Mouse (Mus musculus): ENCODE results near the gene Rangrf. TPM values are rescaled to one million over a fixed set of nuclear protein-coding genes. Genes with fewer than 3 reads are reported as not detected.
"Not testable (repeated sequence)": the region's sequence is repeated elsewhere in the genome, so short reads cannot be mapped to it uniquely, and the experiment has no call there.

The Rangrf gene
- polyA plus RNA-seq, 1 experiment from 2014 or later = 58.1 TPM

GRCm38 (mm10) chr11:69003592-69003991 is 28.6 kb upstream of the Rangrf start:
- H3K4me1 ChIP-seq = peaks cover 11% of the 10 kb centered on the region
- no peak overlapping the region for H3K9ac ChIP-seq
- no peak overlapping the region for H3K27ac ChIP-seq
- H3K4me3 ChIP-seq = no peak overlapping the region
- H3K27me3 ChIP-seq = no peaks in the 10 kb centered on the region
- WGBS = 57% methylated on average over 4 of the region's 4 CpGs
- H3K9me3 ChIP-seq = no peaks in the 10 kb centered on the region
- H3K4me2 ChIP-seq (replicated peaks) = no peak overlapping the region
- H3K36me3 ChIP-seq = peaks cover 50% of the 10 kb centered on the region
- no peak for ATAC-seq (ENCODE audit: low FRiP score, low read depth)

- H3K9me3 ChIP-seq; H3K27me3 ChIP-seq; H3K4me2 ChIP-seq (replicated peaks); ATAC-seq (ENCODE audit: low FRiP score, low read depth); H3K4me1 ChIP-seq; H3K27ac ChIP-seq; H3K4me3 ChIP-seq: not testable (repeated sequence)
- Histone ChIP-seq H3K36me3 (peaks cover 58% of the 10 kb centered on the region), H3K9ac (0 out of 2 replicates have a peak overlapping the region, but pooled peaks have one; percentile 19)
- 94% methylated on average over 4 of the region's 4 CpGs for WGBS
Measured at GRCm38 (mm10) chr11:69002782-69003181, 27.8 kb upstream of the Rangrf start.

GRCm38 (mm10) chr11:68997080-68997479 is 22.1 kb upstream of the Rangrf start:
- ATAC-seq (ENCODE audit: low FRiP score, low read depth) = no peak
- H3K4me3 ChIP-seq = no peak overlapping the region
- H3K27me3 ChIP-seq = no peaks in the 10 kb centered on the region
- no peaks in the 10 kb centered on the region for H3K9me3 ChIP-seq
- no peak overlapping the region for H3K27ac ChIP-seq
- peaks cover 97% of the 10 kb centered on the region for H3K36me3 ChIP-seq
- H3K4me1 ChIP-seq = no peaks in the 10 kb centered on the region
- H3K9ac ChIP-seq = no peak overlapping the region
- no peak overlapping the region for H3K4me2 ChIP-seq (replicated peaks)
- 95% methylated on average over 4 of the region's 4 CpGs for WGBS

- WGBS = 95% methylated on average over 3 of the region's 3 CpGs
- Histone ChIP-seq H3K27me3 (no peaks in the 10 kb centered on the region), H3K4me3 (no peak overlapping the region), H3K9ac (no peak overlapping the region), H3K9me3 (no peaks in the 10 kb centered on the region), H3K36me3 (peaks cover 97% of the 10 kb centered on the region), H3K4me1 (no peaks in the 10 kb centered on the region), H3K4me2 (replicated peaks) (no peak overlapping the region), H3K27ac (no peak overlapping the region)
- no peak for ATAC-seq (ENCODE audit: low FRiP score, low read depth)
Measured at GRCm38 (mm10) chr11:68994377-68994776, 19.4 kb upstream of the Rangrf start.

GRCm38 (mm10) chr11:68993122-68993521 is 18.1 kb upstream of the Rangrf start:
- Histone ChIP-seq H3K27ac (no peak overlapping the region), H3K4me3 (no peak overlapping the region), H3K36me3 (peaks cover 97% of the 10 kb centered on the region), H3K4me2 (replicated peaks) (no peak overlapping the region), H3K9ac (no peak overlapping the region), H3K27me3 (no peaks in the 10 kb centered on the region), H3K9me3 (no peaks in the 10 kb centered on the region), H3K4me1 (no peaks in the 10 kb centered on the region)
- ATAC-seq (ENCODE audit: low FRiP score, low read depth) = no peak
- whole genome bisulfite sequencing = 94% methylated on average over 7 of the region's 7 CpGs

- H3K36me3 ChIP-seq = peaks cover 74% of the 10 kb centered on the region
- 93% methylated on average over 17 of the region's 17 CpGs for WGBS
- ATAC-seq (ENCODE audit: low FRiP score, low read depth) = no peak
Measured at GRCm38 (mm10) chr11:68988341-68988740, 13.4 kb upstream of the Rangrf start.

GRCm38 (mm10) chr11:68987365-68987882 is 12.4 kb upstream of the Rangrf start:
- no peak for ATAC-seq (ENCODE audit: low FRiP score, low read depth)
- H3K9ac ChIP-seq = no peak overlapping the region

More at GRCm38 (mm10) chr11:68988341-68988740, 13.4 kb upstream of the Rangrf start:
- Histone ChIP-seq H3K27me3 (no peaks in the 10 kb centered on the region), H3K9me3 (no peaks in the 10 kb centered on the region), H3K9ac (no peak overlapping the region), H3K27ac (no peak overlapping the region), H3K4me1 (no peaks in the 10 kb centered on the region), H3K4me2 (replicated peaks) (no peak overlapping the region), H3K4me3 (no peak overlapping the region)

GRCm38 (mm10) chr11:68982639-68983369 is 7.8 kb upstream of the Rangrf start:
- H3K4me1 ChIP-seq = no peaks in the 10 kb centered on the region
- H3K9me3 ChIP-seq = no peaks in the 10 kb centered on the region
- peaks cover 20% of the 10 kb centered on the region for H3K36me3 ChIP-seq
- 31% methylated on average over 4 of the region's 4 CpGs for WGBS
- no peak for ATAC-seq (ENCODE audit: low FRiP score, low read depth)
- H3K27ac ChIP-seq = no peak overlapping the region
- H3K4me3 ChIP-seq = no peak overlapping the region
- no peak overlapping the region for H3K9ac ChIP-seq
- H3K4me2 ChIP-seq (replicated peaks) = no peak overlapping the region
- H3K27me3 ChIP-seq = no peaks in the 10 kb centered on the region

More at GRCm38 (mm10) chr11:68987365-68987882, 12.4 kb upstream of the Rangrf start:
- H3K9me3 ChIP-seq = no peaks in the 10 kb centered on the region
- H3K4me3 ChIP-seq = no peak overlapping the region
- peaks cover 65% of the 10 kb centered on the region for H3K36me3 ChIP-seq
- H3K27me3 ChIP-seq = no peaks in the 10 kb centered on the region
- WGBS = 88% methylated on average over 11 of the region's 11 CpGs
- no peaks in the 10 kb centered on the region for H3K4me1 ChIP-seq
- no peak overlapping the region for H3K4me2 ChIP-seq (replicated peaks)
- H3K27ac ChIP-seq = no peak overlapping the region

- Histone ChIP-seq H3K9me3 (no peaks in the 10 kb centered on the region), H3K4me1 (no peaks in the 10 kb centered on the region), H3K27me3 (no peaks in the 10 kb centered on the region), H3K36me3 (peaks cover 4% of the 10 kb centered on the region; the same call in 1 of the 2 replicates), H3K27ac (no peak overlapping the region), H3K4me3 (no peak overlapping the region), H3K4me2 (replicated peaks) (no peak overlapping the region), H3K9ac (no peak overlapping the region)
- ATAC-seq (ENCODE audit: low FRiP score, low read depth) = no peak
- 74% methylated on average over 3 of the region's 3 CpGs for WGBS
Measured at GRCm38 (mm10) chr11:68980919-68981318, 5.9 kb upstream of the Rangrf start.

GRCm38 (mm10) chr11:68979320-68979733 is 4.3 kb upstream of the Rangrf start:
- H3K27me3 ChIP-seq = no peaks in the 10 kb centered on the region

GRCm38 (mm10) chr11:68975601-68976000 is 616 bp upstream of the Rangrf start:
- ATAC-seq (ENCODE audit: low FRiP score, low read depth) = no peak
- H3K4me2 ChIP-seq (replicated peaks) = no peak overlapping the region
- no peak overlapping the region for H3K4me3 ChIP-seq
- H3K9me3 ChIP-seq = no peaks in the 10 kb centered on the region
- no peak overlapping the region for H3K9ac ChIP-seq
- 88% methylated on average over 1 of the region's 1 CpGs for WGBS
- no peak overlapping the region for H3K27ac ChIP-seq
- H3K4me1 ChIP-seq = peaks cover 10% of the 10 kb centered on the region
- no peaks in the 10 kb centered on the region; the same call in 1 of the 2 replicates for H3K36me3 ChIP-seq
- H3K27me3 ChIP-seq = no peaks in the 10 kb centered on the region

More at GRCm38 (mm10) chr11:68979320-68979733, 4.3 kb upstream of the Rangrf start:
- 62% methylated on average over 5 of the region's 5 CpGs for WGBS
- H3K4me2 ChIP-seq (replicated peaks) = no peak overlapping the region
- no peaks in the 10 kb centered on the region for H3K9me3 ChIP-seq
- ATAC-seq (ENCODE audit: low FRiP score, low read depth) = no peak
- H3K4me1 ChIP-seq = no peaks in the 10 kb centered on the region
- H3K9ac ChIP-seq = no peak overlapping the region
- no peak overlapping the region for H3K27ac ChIP-seq
- no peaks in the 10 kb centered on the region for H3K36me3 ChIP-seq
- H3K4me3 ChIP-seq = no peak overlapping the region

- H3K27ac ChIP-seq = no peak overlapping the region
- H3K9me3 ChIP-seq = no peaks in the 10 kb centered on the region
- H3K36me3 ChIP-seq = no peaks in the 10 kb centered on the region; the same call in 1 of the 2 replicates
- H3K4me2 ChIP-seq (replicated peaks) = peak overlapping the region; percentile 70
- H3K4me1 ChIP-seq = peaks cover 10% of the 10 kb centered on the region
- no peak for ATAC-seq (ENCODE audit: low FRiP score, low read depth)
- H3K27me3 ChIP-seq = no peaks in the 10 kb centered on the region
- H3K9ac ChIP-seq = peak overlapping the region; percentile 19
- 30% methylated on average over 6 of the region's 6 CpGs for WGBS
- H3K4me3 ChIP-seq = peak overlapping the region; percentile 49
Measured at GRCm38 (mm10) chr11:68974059-68974450, 930 bp downstream of the Rangrf start.

All from limb, embryonic 13.5 days (tissue).